Mouse (Mus musculus): ENCODE measurements around the gene Engase.

DNA sequence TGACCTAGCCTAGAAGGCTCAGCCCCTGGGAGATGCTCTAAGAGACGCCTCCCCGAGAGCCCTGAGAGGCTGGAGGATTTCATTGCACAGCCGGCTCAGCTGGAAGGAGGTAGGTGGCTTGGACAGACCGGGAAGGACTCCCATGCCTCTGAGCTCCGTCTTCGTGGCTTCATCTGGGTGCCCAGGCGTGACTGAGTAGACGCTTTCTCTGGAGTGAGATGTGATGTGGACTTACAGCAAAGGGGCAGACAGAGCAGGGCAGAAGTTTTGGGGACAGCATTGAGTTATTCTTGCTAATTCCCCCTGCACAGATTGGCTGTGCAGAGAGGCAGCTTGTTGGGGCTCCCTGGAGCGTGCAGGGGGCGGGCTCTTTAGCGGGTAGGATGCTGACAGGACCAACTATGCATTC, 48.2 kb upstream of the Engase start:
- TF ChIP-seq CTCF (IDR thresholded peaks at IDR 0.05) (no peak), POLR2A (IDR thresholded peaks at IDR 0.05; ENCODE audit: insufficient read depth, low read depth, low read length) (no peak; the same call in 1 of the 2 replicates)

Data from heart, adult 2 months (tissue).